Mouse (Mus musculus): Measurements from ENCODE around the gene Tfb2m. TPM values are rescaled to one million over a fixed set of nuclear protein-coding genes. Genes with fewer than 3 reads are reported as not detected.

Gene Tfb2m
- total RNA-seq (2023) = 44.6 TPM

GRCm38 (mm10) chr1:179545768-179546550 is at the start of gene Tfb2m, which contains the start of gene Cnst:
Tfb2m (minus strand) TSS chr1:179546267.
Cnst (plus strand) TSS chr1:179546370.

DNA sequence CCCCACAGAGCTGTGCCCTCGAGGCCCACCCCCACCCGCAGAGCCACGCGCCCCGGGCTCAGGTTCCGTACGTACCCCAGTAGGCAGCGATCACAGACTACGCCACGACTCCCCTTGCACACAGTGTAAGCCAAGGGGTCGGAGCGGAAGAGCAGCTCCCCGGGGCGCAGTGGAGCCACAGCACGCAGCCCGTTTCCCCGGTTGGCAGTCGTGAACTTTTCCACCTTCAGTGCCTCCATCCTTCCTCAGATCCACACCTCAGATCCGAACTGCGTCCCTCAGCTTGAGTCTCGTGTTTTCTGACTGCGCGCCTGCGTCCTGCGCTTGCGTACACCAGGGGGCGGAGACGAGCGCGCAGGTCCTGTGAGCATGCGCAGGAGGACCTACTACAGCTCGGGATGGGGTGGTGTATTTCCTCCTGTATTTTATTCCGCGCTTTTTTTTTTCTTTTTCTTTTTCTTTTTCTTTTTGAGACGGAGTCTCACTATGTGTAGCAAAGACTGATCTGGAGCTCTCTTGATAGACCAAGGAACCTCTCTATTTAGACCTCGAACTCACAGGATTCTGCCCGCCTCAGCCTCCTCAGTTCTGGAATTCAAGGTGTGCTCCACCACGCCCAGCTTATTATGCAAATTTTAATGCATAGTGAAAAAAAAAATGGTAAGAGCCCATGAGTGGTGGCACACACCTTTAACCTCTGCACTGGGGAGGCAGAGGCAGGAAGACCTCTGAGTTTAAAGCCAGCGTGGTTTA is 28.2 kb downstream of the Tfb2m start, which contains the start of gene Smyd3:
Smyd3 (minus strand) TSS at position 329 of the 753 bp plus-strand sequence.

Other genes with a start within 250 kb of the Tfb2m start
- gene Smyd3, start 28.2 kb downstream of the Tfb2m start, total RNA-seq (2023) = 62.3 TPM
- 74.5 TPM for gene Cnst, start 103 bp upstream of the Tfb2m start, total RNA-seq (2023)
- gene Sccpdh, start 121.9 kb upstream of the Tfb2m start, total RNA-seq (2023) = 0.59 TPM
- gene Kif28, start 199.0 kb upstream of the Tfb2m start, total RNA-seq (2023) = 0.21 TPM